Mouse (Mus musculus): ENCODE results near the gene Tmem131.

DNA sequence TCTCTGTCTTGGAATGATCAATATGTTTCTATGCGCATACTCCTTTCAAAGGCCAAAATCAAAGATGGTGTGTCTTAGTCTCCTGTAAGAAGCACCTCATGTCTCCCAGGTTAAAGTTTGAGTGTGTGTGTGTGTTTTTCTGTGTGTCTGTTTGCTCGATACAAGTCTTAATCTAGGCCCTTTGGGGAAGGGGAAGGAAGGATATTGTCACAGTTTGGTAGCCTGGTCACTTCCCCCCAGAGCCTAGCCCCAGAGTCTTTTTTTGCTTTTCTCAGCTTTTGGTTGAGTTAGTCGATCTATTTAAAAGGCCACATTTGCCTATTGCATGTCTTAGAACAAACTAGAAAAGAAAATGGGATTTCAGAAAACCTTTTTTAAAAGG, 3.1 kb downstream of the Tmem131 start:
- no peak for TF ChIP-seq CTCF (IDR thresholded peaks at IDR 0.05; ENCODE audit: insufficient read depth, low read length)
- TF ChIP-seq POLR2A (IDR thresholded peaks at IDR 0.05; ENCODE audit: borderline replicate concordance, extremely low read depth, low read depth, low read length), result no peak
